Mouse (Mus musculus) C2C12 (cell line): ENCODE measurements around the gene Cadps2.

Source experiments
- CTCF ChIP-seq: IDR thresholded peaks from one replicate; pipeline ENCODE4 v1.5.1; 2011; ENCODE audit not compliant: control insufficient read depth, insufficient read depth, insufficient read length
- FOSL1 ChIP-seq: IDR thresholded peaks from one replicate; pipeline ENCODE4 v1.8.0; 2011; ENCODE audit warnings: mild to moderate bottlenecking, low read length; ENCODE audit not compliant: poor library complexity, insufficient read depth, severe bottlenecking
- MAX ChIP-seq: IDR thresholded peaks from one replicate; pipeline ENCODE4 v1.6.1; 2011; ENCODE audit warnings: mild to moderate bottlenecking, control low read depth
- USF1 ChIP-seq: IDR thresholded peaks from one replicate; pipeline ENCODE4 v1.6.1; 2011; ENCODE audit warnings: low read depth, mild to moderate bottlenecking, control low read depth, moderate library complexity

DNA sequence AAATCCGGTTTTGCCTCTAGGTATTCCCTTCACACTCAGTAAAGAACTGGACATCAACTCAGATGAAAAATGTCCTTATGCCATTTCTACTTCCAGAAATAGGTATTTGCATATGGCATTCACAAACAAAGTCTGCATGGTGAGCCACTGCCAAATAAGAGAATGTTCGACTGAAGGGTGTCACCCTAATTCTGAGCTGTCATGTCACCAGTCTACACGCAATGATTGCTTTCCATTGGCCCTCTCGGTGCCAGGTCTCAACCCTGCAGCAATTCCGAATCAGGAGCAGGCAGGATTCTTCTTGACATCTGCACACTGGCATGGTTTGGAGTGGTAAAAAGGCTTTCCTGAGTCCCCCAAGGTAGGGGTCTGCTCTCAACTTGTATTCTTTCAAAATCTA is 316.7 kb downstream of the Cadps2 start:
- TF ChIP-seq CTCF (no peak), USF1 (no peak), FOSL1 (no peak), MAX (no peak)
